Mouse (Mus musculus): ENCODE results near the gene Abca3.
"Not testable (repeated sequence)": the region's sequence is repeated elsewhere in the genome, so short reads cannot be mapped to it uniquely, and the experiment has no call there.

Abca3 gene

GRCm38 (mm10) chr17:24388711-24389110 is 37.0 kb downstream of the Abca3 start:
- no peak for DNase-seq (ENCODE audit: low spot score)

- peak; percentile 57 for DNase-seq (ENCODE audit: low spot score)
Measured at GRCm38 (mm10) chr17:24389865-24390264, 38.1 kb downstream of the Abca3 start.

DNA sequence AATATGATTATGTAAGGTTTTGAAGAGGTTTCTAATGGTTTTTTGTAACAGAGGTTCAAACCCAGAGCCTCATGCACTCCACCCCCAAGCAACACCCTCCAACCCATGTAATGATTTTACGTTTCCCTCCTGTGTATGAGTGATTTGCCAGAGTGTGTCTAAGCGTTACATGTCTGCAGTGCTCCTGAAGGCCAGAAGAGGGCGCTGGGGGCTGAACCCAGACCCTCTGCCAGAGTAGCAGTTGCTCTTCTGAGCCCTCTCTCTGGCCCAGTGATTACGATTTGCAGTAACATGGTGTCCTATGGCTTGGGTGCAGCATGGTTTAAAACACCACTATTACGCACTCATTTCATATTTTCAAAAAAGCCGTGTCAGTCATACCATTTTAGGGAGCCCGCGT is 39.4 kb downstream of the Abca3 start:
- no peak for DNase-seq (ENCODE audit: low spot score)

DNA sequence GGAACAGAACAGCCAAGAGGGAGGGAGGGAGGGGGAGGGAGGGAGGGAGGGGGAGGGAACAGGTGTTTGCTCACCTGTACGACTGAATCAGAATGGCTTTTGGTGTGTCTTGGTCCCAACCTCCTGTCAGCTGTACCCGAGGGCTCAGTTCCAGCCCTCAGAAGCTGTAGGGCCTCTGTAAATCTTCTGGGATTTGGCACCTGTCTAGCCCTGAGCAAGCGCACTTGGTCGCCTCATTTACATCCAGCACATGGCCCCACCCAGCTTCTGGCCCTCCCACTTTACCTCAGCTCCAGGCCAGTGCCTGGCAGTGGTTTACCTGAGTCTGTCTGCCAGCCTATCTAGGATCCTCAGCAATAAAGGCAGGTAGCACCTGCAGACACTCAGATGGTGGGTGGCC is 41.8 kb downstream of the Abca3 start:
- no peak for DNase-seq (ENCODE audit: low spot score)

GRCm38 (mm10) chr17:24394456-24394855 is 42.7 kb downstream of the Abca3 start:
- DNase-seq (ENCODE audit: low spot score), result peak; percentile 27

GRCm38 (mm10) chr17:24402371-24402770 is 50.6 kb downstream of the Abca3 start:
- peak; percentile 60 for DNase-seq (ENCODE audit: low spot score)

DNA sequence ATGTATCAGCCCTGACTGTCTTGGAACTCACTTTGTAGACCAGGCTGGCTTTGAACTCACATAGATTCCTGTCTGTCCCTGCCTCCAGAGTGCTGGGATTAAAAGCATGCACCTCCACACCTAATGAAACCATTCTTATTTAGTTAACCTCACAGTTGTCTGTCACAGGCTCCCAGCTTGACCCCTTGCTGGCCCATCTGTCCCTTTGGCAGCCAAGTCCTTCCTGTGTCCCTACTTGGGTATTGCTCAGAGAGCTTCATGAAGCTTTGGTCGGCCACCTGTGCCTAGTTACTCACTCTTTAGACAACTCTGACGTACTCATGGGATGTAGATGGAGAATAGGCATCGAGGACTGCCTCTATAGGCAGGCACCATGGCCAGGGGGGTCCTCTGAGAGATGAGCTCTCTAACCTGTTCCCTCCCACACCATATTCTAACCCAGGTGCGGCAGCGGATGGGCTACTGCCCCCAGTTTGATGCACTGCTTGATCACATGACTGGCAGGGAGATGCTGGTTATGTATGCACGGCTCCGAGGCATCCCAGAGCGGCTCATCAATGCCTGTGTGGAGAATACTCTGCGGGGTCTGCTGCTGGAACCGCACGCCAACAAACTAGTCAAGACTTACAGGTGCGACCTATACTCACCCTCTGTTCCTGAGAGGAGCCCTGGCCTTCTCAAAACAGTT is 55.5 kb downstream of the Abca3 start:
- no peak for DNase-seq (ENCODE audit: low spot score)

DNA sequence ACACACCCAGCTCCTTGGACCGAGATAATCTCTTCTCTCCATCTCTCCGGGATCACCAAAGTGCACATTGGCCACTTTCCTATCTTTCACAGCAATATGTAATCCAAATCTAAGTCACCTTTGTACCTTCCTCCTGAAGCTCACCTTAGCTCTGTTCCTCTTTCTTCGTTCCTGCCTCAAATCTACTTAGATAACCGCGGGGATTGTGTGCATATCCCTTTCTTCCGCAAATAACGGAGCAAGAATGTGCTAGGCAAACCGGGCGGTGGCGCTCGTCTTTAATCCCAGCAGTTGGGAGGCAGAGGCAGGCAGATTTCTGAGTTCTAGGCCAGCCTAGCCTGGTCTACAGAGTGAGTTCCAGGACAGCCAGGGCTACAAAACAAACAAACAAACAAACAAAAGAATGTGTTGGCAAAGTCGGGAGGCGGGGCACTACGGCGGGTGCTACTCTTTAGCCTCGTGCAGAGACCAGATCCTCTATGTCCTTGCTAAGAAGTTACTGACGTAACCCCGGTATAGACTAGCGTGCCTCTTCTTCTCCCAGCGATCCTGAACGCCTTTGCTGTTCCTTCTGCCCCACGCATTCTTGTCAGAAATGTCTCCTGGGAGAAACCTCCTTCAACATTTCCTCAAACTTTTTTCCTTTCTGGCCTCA is 61.9 kb downstream of the Abca3 start:
- DNase-seq (ENCODE audit: low spot score), result no peak

- peak; percentile 91 for DNase-seq (ENCODE audit: low spot score)
Measured at GRCm38 (mm10) chr17:24414230-24414976, 62.7 kb downstream of the Abca3 start, which contains the start of gene Rnps1. Gene Rnps1, plus strand, starts transcription at chr17:24414565.

DNA sequence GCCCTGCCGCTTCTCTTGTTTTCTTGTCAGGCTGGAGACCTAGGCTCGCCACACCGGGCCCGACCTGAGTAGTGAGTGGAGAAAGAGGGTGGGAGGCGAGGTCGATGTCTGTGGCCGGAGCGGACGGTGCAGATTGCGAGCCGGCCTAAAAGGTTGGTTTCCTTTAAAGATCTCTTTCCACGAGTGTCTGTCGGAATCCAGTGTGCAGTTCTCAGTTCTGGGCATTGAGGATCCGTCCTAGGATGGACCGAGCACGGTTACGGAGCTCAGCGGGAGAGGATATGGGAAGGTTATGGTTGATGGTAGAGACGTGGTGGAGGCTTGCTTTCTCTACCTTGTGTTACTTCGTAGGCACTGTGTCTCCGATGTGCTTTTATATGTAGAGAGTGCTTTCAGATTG is 63.3 kb downstream of the Abca3 start:
- DNase-seq (ENCODE audit: low spot score), result no peak

- DNase-seq (ENCODE audit: low spot score), result no peak
Measured at GRCm38 (mm10) chr17:24416051-24416652, 64.4 kb downstream of the Abca3 start.

DNA sequence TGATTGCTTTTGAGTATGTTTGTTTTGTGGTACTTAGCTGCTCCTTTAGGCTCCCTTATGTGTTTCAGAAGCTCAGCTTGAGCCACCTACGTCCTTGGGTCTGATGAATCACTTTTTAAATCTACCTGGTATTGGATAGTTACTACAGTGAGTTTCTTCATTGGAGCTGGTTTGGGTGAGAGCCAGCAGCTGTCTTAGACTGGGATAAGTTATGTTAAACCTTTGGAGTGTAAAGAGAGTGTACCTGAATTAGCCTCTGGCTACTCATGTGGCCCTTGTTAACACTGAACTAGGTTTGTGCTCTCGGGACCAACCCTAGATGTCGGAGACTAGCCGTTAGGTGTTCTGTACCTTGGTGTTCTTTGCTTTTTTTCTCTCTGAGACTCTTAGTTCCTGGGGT is 71.4 kb downstream of the Abca3 start:
- no peak for DNase-seq (ENCODE audit: low spot score)

GRCm38 (mm10) chr17:24424489-24424888 is 72.7 kb downstream of the Abca3 start:
- DNase-seq (ENCODE audit: low spot score), result no peak

GRCm38 (mm10) chr17:24425326-24425725 is 73.6 kb downstream of the Abca3 start:
- DNase-seq (ENCODE audit: low spot score), result not testable (repeated sequence)

GRCm38 (mm10) chr17:24425905-24426304 is 74.2 kb downstream of the Abca3 start:
- no peak for DNase-seq (ENCODE audit: low spot score)

- DNase-seq (ENCODE audit: low spot score), result peak; percentile 97
Measured at GRCm38 (mm10) chr17:24426471-24427169, 74.9 kb downstream of the Abca3 start, which contains the start of gene Eci1. Gene Eci1, plus strand, starts transcription at chr17:24426641.

DNA sequence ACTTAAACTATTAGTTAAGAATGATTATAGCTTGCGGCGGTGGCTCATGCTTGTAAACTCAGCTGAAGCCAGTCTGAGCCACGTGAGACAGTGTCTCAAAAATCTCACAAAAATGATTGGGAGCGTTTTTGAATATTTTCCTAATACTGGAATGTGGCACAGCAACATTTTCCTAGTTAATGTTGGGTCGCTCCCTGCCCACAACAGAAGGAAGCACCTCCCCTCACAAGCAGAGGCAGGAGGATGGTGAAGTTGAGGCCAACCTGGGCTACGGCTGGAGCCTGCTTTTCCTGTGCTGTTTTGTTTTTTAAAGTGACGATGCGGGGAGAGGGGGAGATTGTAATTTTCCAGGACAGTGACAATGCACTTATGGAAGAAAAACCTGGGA is 75.4 kb downstream of the Abca3 start:
- DNase-seq (ENCODE audit: low spot score), result no peak

DNA sequence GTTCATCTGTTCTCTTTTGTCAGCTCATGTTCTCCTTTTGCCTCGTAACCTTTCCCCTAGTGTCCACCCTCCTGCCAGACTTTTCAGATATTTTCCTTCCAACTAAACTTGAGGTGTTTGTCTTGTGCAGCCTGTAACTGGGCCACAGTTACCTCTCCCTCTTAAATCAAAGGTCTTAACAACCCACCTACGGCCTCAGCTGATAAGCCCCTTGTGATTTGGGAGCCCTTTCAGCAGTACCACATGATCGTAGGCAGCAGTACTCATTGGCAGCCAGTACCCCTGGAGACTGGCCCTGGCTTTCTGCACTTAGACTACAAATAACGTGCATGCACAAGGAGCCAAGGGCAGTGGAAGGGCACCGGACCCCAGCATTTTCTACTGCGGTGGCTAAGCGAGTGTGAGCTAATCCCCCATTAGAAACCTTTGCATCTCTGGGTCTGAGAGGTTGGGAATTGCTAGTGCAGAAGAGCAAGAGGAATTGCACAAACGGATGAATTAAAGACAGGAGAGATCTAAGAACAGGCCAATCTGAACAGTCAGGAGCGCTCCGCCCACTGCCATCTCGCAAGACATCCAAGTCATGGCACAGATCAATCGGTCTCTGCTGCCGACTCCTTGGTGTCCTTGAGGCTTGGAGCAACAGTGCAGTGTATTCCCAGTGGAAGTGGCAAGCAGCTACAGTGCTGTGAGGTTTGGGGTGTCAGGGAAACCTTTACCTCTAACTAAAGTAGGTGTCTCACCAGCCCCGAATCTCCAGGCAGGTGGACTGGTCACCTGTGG is 77.6 kb downstream of the Abca3 start:
- DNase-seq (ENCODE audit: low spot score), result no peak

DNA sequence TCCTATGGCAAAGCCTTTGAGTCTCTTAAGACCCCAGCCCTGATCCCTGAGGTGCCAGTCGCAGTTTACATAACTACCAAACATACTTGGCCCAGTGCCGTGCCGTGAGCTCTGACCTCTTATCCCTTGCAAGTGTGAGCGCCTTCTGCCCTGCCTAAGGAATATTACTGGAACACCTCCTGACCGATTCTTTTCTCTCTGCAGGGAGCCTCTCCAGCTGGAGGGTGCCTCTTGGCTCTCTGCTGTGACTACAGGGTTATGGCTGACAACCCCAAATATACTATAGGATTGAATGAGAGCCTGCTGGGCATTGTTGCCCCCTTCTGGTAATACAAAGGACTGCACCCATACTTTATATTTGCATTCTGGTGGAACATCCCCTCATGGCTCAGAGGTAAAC is 85.3 kb downstream of the Abca3 start:
- DNase-seq (ENCODE audit: low spot score), result no peak

- no peak for DNase-seq (ENCODE audit: low spot score)
Measured at GRCm38 (mm10) chr17:24440377-24440776, 88.6 kb downstream of the Abca3 start.

DNA sequence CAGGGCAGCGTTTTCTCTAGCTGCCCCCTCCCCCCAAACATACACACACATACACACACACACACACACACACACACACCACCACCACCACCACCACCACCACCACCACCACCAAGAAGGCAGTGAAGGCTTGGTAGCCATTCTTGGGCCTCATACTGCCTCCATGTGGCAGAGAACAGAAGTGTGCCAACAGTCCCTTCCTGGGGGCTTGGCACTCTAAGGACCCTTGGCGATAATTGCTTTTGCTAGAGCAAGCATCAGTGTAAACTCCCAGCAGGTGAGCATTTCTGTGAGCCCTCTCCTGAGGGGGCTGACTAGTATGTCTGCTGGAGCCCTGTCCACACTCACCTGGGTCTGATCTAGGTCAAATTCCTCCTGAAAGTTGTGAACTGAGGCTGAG is 89.4 kb downstream of the Abca3 start:
- DNase-seq (ENCODE audit: low spot score), result no peak
